8 mouse cellular contexts compared by ENCODE assay signal in the genomic region with DNA sequence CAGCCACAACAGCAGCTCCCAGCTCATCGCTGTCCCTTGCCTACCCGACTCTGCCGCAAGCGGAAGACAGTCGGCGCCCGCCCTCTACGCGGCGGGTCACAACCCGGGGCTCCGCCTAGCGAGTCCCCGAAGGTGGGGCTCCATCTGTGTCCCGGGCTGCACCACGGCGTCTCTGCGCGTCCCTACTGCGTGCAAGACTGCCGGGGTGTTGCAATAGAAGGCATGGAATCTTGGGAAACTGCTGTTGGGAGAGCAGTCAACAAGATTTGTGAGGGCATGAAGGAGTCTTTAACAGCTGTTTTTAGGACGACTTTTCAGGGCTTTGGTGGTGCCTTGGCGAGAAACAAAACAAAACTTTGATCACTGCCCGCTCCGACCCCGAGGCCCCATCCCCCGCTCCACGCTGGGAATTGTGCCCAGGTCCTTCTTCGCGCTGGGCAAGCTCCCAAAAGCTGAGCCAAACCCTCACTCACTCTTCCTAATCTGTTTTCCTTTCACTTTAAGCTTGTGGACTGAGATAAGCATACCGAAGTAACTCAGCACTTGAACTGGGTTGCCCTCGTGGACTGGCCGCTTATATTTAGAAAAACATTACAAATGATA. TPM values are rescaled to one million over a fixed set of nuclear protein-coding genes. Genes with fewer than 3 reads are reported as not detected.
A peak's percentile ranks its signal among the peaks of the same experiment; 100 is the strongest.
DNase-seq lines count a peak whose midpoint lies in the region; ATAC-seq lines count a peak whose summit lies in the region.

A gene (minus strand): TSS at position 175 of the 603 bp plus-strand sequence.

- H3K27me3 ChIP-seq in forebrain, embryonic 10.5 days (ENCODE audit: poor library complexity, severe bottlenecking) = peaks cover 26% of the 10 kb centered on the region
- H3K27me3 ChIP-seq in heart, embryonic 14.5 days (ENCODE audit: control insufficient read depth, insufficient read depth, low read length) = no peaks in the 10 kb centered on the region
- no peaks in the 10 kb centered on the region for H3K27me3 ChIP-seq in liver, embryonic 12.5 days (replicated peaks)
- no peaks in the 10 kb centered on the region for H3K27me3 ChIP-seq in stomach, embryonic 14.5 days (ENCODE audit: control insufficient read depth, insufficient read depth, low read length)

- peak; percentile 98 for ATAC-seq in CD4-positive, CD25-positive, alpha-beta regulatory T cell, adult 4 months
- ATAC-seq in heart, embryonic 14.5 days (ENCODE audit: insufficient number of reproducible peaks, insufficient read depth, low FRiP score, low read depth) = peak; percentile 93
- peak; percentile 96 for ATAC-seq in liver, embryonic 12.5 days
- peak; percentile 91 for ATAC-seq in stomach, embryonic 14.5 days (ENCODE audit: insufficient number of reproducible peaks, insufficient read depth, low FRiP score, low read depth)

- H3K4me3 ChIP-seq in forebrain, embryonic 10.5 days = peak within 1 kb of the TSS; percentile 63
- H3K4me3 ChIP-seq in heart, embryonic 14.5 days (ENCODE audit: control insufficient read depth in 1 of 2, insufficient read depth in 1 of 2, low read depth in 1 of 2, low read length in 2 of 2) = peak within 1 kb of the TSS; percentile 55 to 76
- H3K4me3 ChIP-seq in liver, embryonic 12.5 days = peak within 1 kb of the TSS; percentile 63
- peak within 1 kb of the TSS; percentile 49 for H3K4me3 ChIP-seq in stomach, embryonic 14.5 days (ENCODE audit: low read depth, low read length)

- H3K9me3 ChIP-seq in forebrain, embryonic 10.5 days = no peaks in the 10 kb centered on the region
- no peaks in the 10 kb centered on the region for H3K9me3 ChIP-seq in heart, embryonic 14.5 days (ENCODE audit: control insufficient read depth, low read length)
- no peaks in the 10 kb centered on the region for H3K9me3 ChIP-seq in liver, embryonic 12.5 days (replicated peaks)
- no peaks in the 10 kb centered on the region for H3K9me3 ChIP-seq in stomach, embryonic 14.5 days (ENCODE audit: control insufficient read depth, low read depth, low read length)

- H3K4me1 ChIP-seq in forebrain, embryonic 10.5 days = peaks cover 22% of the 10 kb centered on the region
- H3K4me1 ChIP-seq in heart, embryonic 14.5 days (ENCODE audit: control insufficient read depth in 2 of 2, insufficient read depth in 2 of 2, low read length in 2 of 2) = peaks cover 15 to 25% of the 10 kb centered on the region in 2 experiments; a peak in 3 of 4 replicates
- H3K4me1 ChIP-seq in liver, embryonic 12.5 days = peaks cover 20% of the 10 kb centered on the region
- H3K4me1 ChIP-seq in stomach, embryonic 14.5 days (ENCODE audit: control insufficient read depth, insufficient read depth, low read length) = no peaks in the 10 kb centered on the region

- peak within 1 kb of the TSS; percentile 83 for H3K4me2 ChIP-seq in heart, embryonic 14.5 days (ENCODE audit: low read length)
- peak within 1 kb of the TSS; percentile 91 for H3K4me2 ChIP-seq in liver, embryonic 12.5 days
- H3K4me2 ChIP-seq in stomach, embryonic 14.5 days (replicated peaks; ENCODE audit: low read depth, low read length) = peak within 1 kb of the TSS; percentile 89

- H3K27ac ChIP-seq in forebrain, embryonic 10.5 days = peak within 1 kb of the TSS; percentile 75
- H3K27ac ChIP-seq in heart, embryonic 14.5 days (replicated peaks in 1 of 2; ENCODE audit: control insufficient read depth in 1 of 2, insufficient read depth in 1 of 2, low read depth in 2 of 2, low read length in 2 of 2) = peak within 1 kb of the TSS; percentile 86 to 95
- H3K27ac ChIP-seq in liver, embryonic 12.5 days = peak within 1 kb of the TSS; percentile 28; the same call in 1 of the 2 replicates
- peak within 1 kb of the TSS; percentile 55; the same call in 1 of the 2 replicates for H3K27ac ChIP-seq in stomach, embryonic 14.5 days (ENCODE audit: low read length)

- no peaks in the 10 kb centered on the region for H3K36me3 ChIP-seq in forebrain, embryonic 10.5 days (replicated peaks)
- no peaks in the 10 kb centered on the region for H3K36me3 ChIP-seq in heart, embryonic 14.5 days (ENCODE audit: control insufficient read depth, insufficient read depth, low read length)
- no peaks in the 10 kb centered on the region for H3K36me3 ChIP-seq in liver, embryonic 12.5 days
- no peaks in the 10 kb centered on the region for H3K36me3 ChIP-seq in stomach, embryonic 14.5 days (ENCODE audit: control insufficient read depth, insufficient read depth, low read length)

- DNase-seq in c-Kit-positive CD71-negative TER-119-negative erythroid progenitor cells, embryonic 14.5 days (ENCODE audit: low read depth) = peak; percentile 58
- DNase-seq in forebrain, embryonic 10.5 days (ENCODE audit: extremely low spot score, low spot score) = peak; percentile 76
- DNase-seq in kidney, postnatal 14 days = peak; percentile 89
- DNase-seq in naive thymus-derived CD4-positive, alpha-beta T cell, adult 2 months (ENCODE audit: low read depth) = peak; percentile 87

- WGBS in forebrain, embryonic 10.5 days = 4% methylated on average over 33 of the region's 33 CpGs
- WGBS in heart, embryonic 14.5 days = under 1% methylated on average over 33 of the region's 33 CpGs
- 2% methylated on average over 33 of the region's 33 CpGs for WGBS in liver, embryonic 12.5 days (ENCODE audit: insufficient replicate concordance)
- 1% methylated on average over 33 of the region's 33 CpGs for whole genome bisulfite sequencing in stomach, embryonic 14.5 days

- peak within 1 kb of the TSS; percentile 82 for H3K9ac ChIP-seq in heart, embryonic 14.5 days (ENCODE audit: low read length)
- peak within 1 kb of the TSS; percentile 67 for H3K9ac ChIP-seq in liver, embryonic 12.5 days
- peak within 1 kb of the TSS; percentile 36; the same call in 1 of the 2 replicates for H3K9ac ChIP-seq in stomach, embryonic 14.5 days (replicated peaks; ENCODE audit: low read depth, low read length)

RNA-seq across cellular contexts. Expression of the gene that starts here (rescaled TPM):
- 100 to 1,000 TPM in 1 of 2 experiments, 10 to 100 TPM in 1; 92.5 to 103 TPM for polyA plus RNA-seq in CD4-positive, CD25-positive, alpha-beta regulatory T cell, adult 4 months (2017; shearing (Covaris generic))
- 6.3 and 6.6 TPM in 2 replicates for polyA plus RNA-seq in forebrain, embryonic 10.5 days (2016; fragmentation: Nextera tagmentation; extraction: Ambion mirVana)
- polyA plus RNA-seq in heart, embryonic 14.5 days (2014; fragmentation: Nextera tagmentation; extraction: Ambion mirVana) = 87.0 and 96.1 TPM in 2 replicates
- polyA plus RNA-seq in liver, embryonic 12.5 days (2016; fragmentation: Nextera tagmentation; extraction: Ambion mirVana) = 10.3 and 11.0 TPM in 2 replicates
- polyA plus RNA-seq in stomach, embryonic 14.5 days (2014; fragmentation: Nextera tagmentation; extraction: Ambion mirVana) = 16.1 and 21.9 TPM in 2 replicates

Comparison
In these comparisons a context has a peak if more than half of its experiments do, and no peak if none do; other contexts are left out.
1. Peak in every context shown above with its lines: DNase-seq, ATAC-seq, H3K4me3 ChIP-seq and H3K27ac ChIP-seq.
2. H3K27ac ChIP-seq: peak in every context shown above with its lines; median percentile 90 in heart, embryonic 14.5 days; 75 in forebrain, embryonic 10.5 days; 55 in stomach, embryonic 14.5 days; 28 in liver, embryonic 12.5 days.